Mouse (Mus musculus): ENCODE measurements around the gene Atxn1.

DNA sequence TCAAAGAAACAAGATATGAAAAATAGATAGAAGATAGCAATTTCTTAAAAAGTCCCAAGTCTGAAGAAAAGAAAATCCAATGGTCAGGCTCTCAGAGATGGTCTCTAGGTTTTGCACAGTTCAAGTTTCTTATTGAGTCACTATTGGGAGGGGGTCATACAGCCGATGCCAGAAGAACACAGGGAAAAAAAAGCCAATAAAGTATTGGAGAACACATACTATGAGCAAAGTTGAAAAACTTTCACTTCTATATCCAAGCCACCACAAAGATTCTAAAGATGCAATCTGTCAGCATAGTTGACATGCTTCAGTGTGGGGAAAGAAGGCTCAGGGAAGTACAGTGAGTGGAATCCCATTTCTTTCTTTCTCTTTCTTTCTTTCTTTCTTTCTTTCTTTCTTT lies 285.7 kb downstream of the Atxn1 start:
- no peak for TF ChIP-seq CTCF (IDR thresholded peaks at IDR 0.05; ENCODE audit: borderline replicate concordance, insufficient read depth, low read length)
- no peak for TF ChIP-seq POLR2A (IDR thresholded peaks at IDR 0.05; ENCODE audit: low read depth, low read length)
